Mouse (Mus musculus) G1E (cell line): ENCODE results near the gene Lmx1a. TPM values are rescaled to one million over a fixed set of nuclear protein-coding genes. Genes with fewer than 3 reads are reported as not detected.

ENCODE experiments used
- ATAC-seq: 2 replicates; pipeline ENCODE4 v1.8.0; 2016; ENCODE audit warnings: mild to moderate bottlenecking; ENCODE audit not compliant: insufficient number of reproducible peaks, poor library complexity, low FRiP score, severe bottlenecking; ENCODE audit errors: extremely low read depth
- DNase-seq: peaks from one replicate; pipeline ENCODE4 v3.0.0; 2012; ENCODE audit warnings: low spot score
- H3K27me3 ChIP-seq: 2 replicates; pipeline ENCODE4 v1.6.1; 2012; ENCODE audit warnings: mild to moderate bottlenecking, low read length, inconsistent platforms; ENCODE audit not compliant: insufficient read depth
- H3K36me3 ChIP-seq: replicated peaks from 2 replicates; pipeline ENCODE3; 2012; ENCODE audit warnings: mild to moderate bottlenecking, inconsistent platforms
- H3K4me1 ChIP-seq: 2 replicates; pipeline ENCODE4 v1.6.1; 2012; ENCODE audit warnings: low read depth, low read length, inconsistent platforms, mixed read lengths; ENCODE audit not compliant: insufficient read depth
- H3K4me3 ChIP-seq: 2 replicates; pipeline ENCODE4 v1.5.1; 2012; ENCODE audit warnings: low read depth, mild to moderate bottlenecking, inconsistent platforms, low read length, moderate library complexity, mixed read lengths
- H3K9me3 ChIP-seq: replicated peaks from 2 replicates; pipeline ENCODE4 v1.6.1; 2012; ENCODE audit warnings: inconsistent platforms
- CTCF ChIP-seq: IDR thresholded peaks from 2 replicates; pipeline ENCODE4 v1.5.1; 2012; ENCODE audit warnings: low read depth, low read length, inconsistent platforms, mixed read lengths
- GATA1 ChIP-seq: IDR thresholded peaks from 2 replicates; pipeline ENCODE4 v1.6.1; 2012; ENCODE audit warnings: borderline replicate concordance, low read length, inconsistent platforms, mixed read lengths
- GATA2 ChIP-seq: IDR thresholded peaks from 2 replicates; pipeline ENCODE4 v1.6.1; 2012; ENCODE audit warnings: low read depth, low read length, inconsistent platforms, borderline replicate concordance
- POLR2AphosphoS5 ChIP-seq: IDR thresholded peaks from 2 replicates; pipeline ENCODE4 v1.6.1; 2012; ENCODE audit warnings: low read depth, low read length, inconsistent platforms; ENCODE audit not compliant: insufficient replicate concordance
- TAL1 ChIP-seq: conservative IDR thresholded peaks from 2 replicates; pipeline ENCODE4 v1.6.1; 2012; ENCODE audit warnings: low read depth, low read length, inconsistent platforms, mixed read lengths
- polyA plus RNA-seq: library from polyadenylated mRNA; stranded (reverse); fragments of >175 nt; gene quantifications from 2 replicates; pipeline ENCODE4 v1.2.3, GENCODE M21; 2012
- total RNA-seq, 2 experiments: library from RNA; stranded (forward) in 1 of 2; stranded (reverse) in 1 of 2; fragments of 200-1000 nt in 1 of 2; fragments of >200 nt in 1 of 2; fragmentation: Nextera tagmentation in 1 of 2; gene quantifications; 2 replicates each; pipeline ENCODE4 v1.2.3; 2014 to 2017

The Lmx1a gene
- total and polyA plus RNA-seq, 3 experiments = 0.05 TPM; not detected in 2

- no peak for TF ChIP-seq CTCF
- no peak for TF ChIP-seq TAL1
- no peak for TF ChIP-seq GATA1
- TF ChIP-seq GATA2 = no peak
- no peak for TF ChIP-seq POLR2AphosphoS5
- no peak for ATAC-seq
- no peaks in the 10 kb centered on the region for H3K27me3 ChIP-seq
- no peaks in the 10 kb centered on the region for H3K4me1 ChIP-seq
- no peak for DNase-seq
- no peak overlapping the region for H3K4me3 ChIP-seq
- H3K9me3 ChIP-seq = peaks cover 56% of the 10 kb centered on the region
- no peaks in the 10 kb centered on the region for H3K36me3 ChIP-seq
Observed at GRCm38 (mm10) chr1:167705527-167705926, 16.5 kb downstream of the Lmx1a start.

DNA sequence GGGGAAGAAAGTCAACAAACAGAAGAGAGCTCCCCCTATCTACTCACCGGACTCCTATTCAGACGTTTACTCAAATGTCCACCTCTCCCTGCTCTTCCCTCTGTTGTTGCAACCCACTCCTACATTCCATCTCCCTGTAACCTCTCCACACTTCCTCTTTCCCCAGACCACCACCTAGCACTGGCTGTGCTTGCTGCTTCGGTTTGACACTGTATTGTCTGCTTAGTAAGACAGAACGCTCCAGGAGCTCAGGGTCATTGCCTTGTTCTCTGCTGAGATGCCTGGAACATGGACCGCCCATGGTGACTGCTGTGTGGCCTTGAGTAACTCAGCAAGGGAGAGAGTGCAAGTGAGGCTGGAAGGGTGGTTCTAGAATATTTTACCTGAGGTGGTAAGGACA lies 19.7 kb downstream of the Lmx1a start:
- H3K36me3 ChIP-seq = no peaks in the 10 kb centered on the region
- no peak for ATAC-seq
- DNase-seq = no peak
- peaks cover 41% of the 10 kb centered on the region for H3K9me3 ChIP-seq
- no peak overlapping the region for H3K4me3 ChIP-seq
- TF ChIP-seq GATA2 = no peak
- H3K4me1 ChIP-seq = no peaks in the 10 kb centered on the region
- no peaks in the 10 kb centered on the region for H3K27me3 ChIP-seq

DNA sequence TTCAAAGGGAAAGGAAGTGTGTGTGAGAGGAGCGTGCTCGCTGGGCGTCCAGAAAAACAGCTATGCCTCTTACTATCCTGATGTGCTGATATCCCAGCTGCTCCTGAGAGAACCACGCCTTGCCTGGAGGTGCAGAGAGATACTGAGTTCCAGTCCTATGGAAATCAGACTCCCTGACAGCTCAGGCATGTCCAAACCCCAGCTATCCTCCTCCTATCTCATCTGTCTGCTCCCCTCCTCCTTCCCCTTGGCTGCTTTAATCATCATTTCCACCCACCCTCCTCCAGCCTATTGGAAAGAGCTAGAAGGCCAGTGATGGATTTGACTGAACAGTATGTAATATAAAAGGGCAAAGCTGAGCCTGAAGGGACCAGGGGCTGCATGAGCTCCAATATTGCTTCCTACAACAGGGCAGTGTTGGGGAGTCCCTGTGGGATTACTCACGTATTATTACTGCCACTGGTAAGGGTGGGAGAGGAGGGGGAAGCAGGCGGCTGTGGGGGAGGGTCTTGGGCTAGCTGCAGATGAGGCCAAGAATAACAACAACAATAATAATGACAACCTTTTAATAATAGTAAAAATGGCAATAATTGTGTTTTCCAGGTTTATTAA lies 26.8 kb downstream of the Lmx1a start:
- no peaks in the 10 kb centered on the region for H3K36me3 ChIP-seq
- H3K4me1 ChIP-seq = no peaks in the 10 kb centered on the region
- H3K9me3 ChIP-seq = peaks cover 52% of the 10 kb centered on the region
- TF ChIP-seq GATA1 (no peak), TAL1 (no peak), POLR2AphosphoS5 (no peak), GATA2 (no peak), CTCF (no peak)
- no peaks in the 10 kb centered on the region for H3K27me3 ChIP-seq
- no peak for DNase-seq
- no peak overlapping the region for H3K4me3 ChIP-seq
- no peak for ATAC-seq

DNA sequence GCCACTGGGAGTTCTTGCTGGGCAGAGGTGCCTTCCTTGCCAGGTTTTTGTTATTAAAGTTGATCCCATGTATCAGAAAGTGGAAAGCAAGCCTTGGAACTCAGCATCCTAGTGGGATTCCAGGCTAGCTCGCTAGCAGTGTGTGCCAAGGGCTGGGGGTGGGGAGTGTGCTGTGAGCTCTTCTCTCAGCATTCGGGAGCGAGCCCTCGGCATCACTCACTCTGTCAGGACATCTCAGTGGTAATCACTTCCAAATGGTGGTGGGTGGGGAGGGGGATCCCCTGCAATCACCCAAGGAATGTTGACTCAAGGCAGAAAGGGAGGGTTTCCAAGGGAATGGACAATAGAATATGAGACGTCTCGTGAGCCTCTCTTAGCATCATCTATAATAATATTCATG lies 45.4 kb downstream of the Lmx1a start:
- no peak for ATAC-seq
- no peak for DNase-seq
- Histone ChIP-seq H3K4me3 (no peak overlapping the region), H3K4me1 (no peaks in the 10 kb centered on the region), H3K27me3 (no peaks in the 10 kb centered on the region), H3K9me3 (peaks cover 63% of the 10 kb centered on the region), H3K36me3 (no peaks in the 10 kb centered on the region)
- TF ChIP-seq TAL1 (no peak), GATA2 (no peak), POLR2AphosphoS5 (no peak), CTCF (no peak), GATA1 (no peak)

GRCm38 (mm10) chr1:167736793-167737192 lies 47.8 kb downstream of the Lmx1a start:
- DNase-seq (no peak), ATAC-seq (no peak)
- H3K9me3 ChIP-seq = peaks cover 65% of the 10 kb centered on the region
- H3K4me3 ChIP-seq = no peak overlapping the region
- no peaks in the 10 kb centered on the region for H3K4me1 ChIP-seq
- H3K27me3 ChIP-seq = no peaks in the 10 kb centered on the region
- TF ChIP-seq POLR2AphosphoS5 (no peak), GATA2 (no peak)
- H3K36me3 ChIP-seq = no peaks in the 10 kb centered on the region

DNA sequence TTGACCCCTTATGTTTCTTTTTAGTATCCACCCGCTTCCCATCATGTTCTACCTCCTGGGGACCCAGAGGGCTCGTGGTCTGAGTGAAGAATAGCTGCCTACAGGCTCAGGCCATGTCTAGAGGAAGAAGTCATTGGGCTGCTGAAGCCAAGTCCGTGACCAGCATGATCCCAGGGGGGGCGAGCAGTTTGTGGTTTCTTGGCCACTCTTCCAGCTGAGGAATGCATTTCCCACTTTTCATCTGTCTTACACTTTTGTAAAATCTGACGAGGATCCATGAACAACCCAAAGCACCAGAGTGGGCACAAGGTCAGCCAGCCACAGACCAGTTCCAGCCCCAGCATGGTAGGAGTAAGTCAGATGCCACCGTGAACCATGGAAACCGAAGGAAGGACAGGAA lies 50.2 kb downstream of the Lmx1a start:
- Histone ChIP-seq H3K36me3 (no peaks in the 10 kb centered on the region), H3K9me3 (peaks cover 62% of the 10 kb centered on the region), H3K4me3 (no peak overlapping the region), H3K27me3 (no peaks in the 10 kb centered on the region), H3K4me1 (no peaks in the 10 kb centered on the region)
- DNase-seq (no peak), ATAC-seq (no peak)
- no peak for TF ChIP-seq POLR2AphosphoS5
- no peak for TF ChIP-seq TAL1
- no peak for TF ChIP-seq GATA1
- no peak for TF ChIP-seq GATA2
- TF ChIP-seq CTCF = no peak

- Histone ChIP-seq H3K9me3 (peaks cover 64% of the 10 kb centered on the region), H3K27me3 (no peaks in the 10 kb centered on the region), H3K4me1 (no peaks in the 10 kb centered on the region), H3K36me3 (no peaks in the 10 kb centered on the region), H3K4me3 (no peak overlapping the region)
- DNase-seq = no peak
- no peak for TF ChIP-seq TAL1
- no peak for TF ChIP-seq GATA2
- ATAC-seq = no peak
Observed at GRCm38 (mm10) chr1:167746676-167747075, 57.6 kb downstream of the Lmx1a start.
